Mouse (Mus musculus) brain, embryonic 14.5 days (tissue): ENCODE measurements around the gene Sim2.

Experiments
- CTCF ChIP-seq: fragments of 200-500 bp; IDR thresholded peaks from 2 replicates; pipeline ENCODE4 v1.5.1; 2012; ENCODE audit warnings: inconsistent platforms, mild to moderate bottlenecking, moderate library complexity, borderline replicate concordance; ENCODE audit not compliant: insufficient read depth, insufficient read length; ENCODE audit errors: extremely low read depth
- POLR2A ChIP-seq: fragments of 200-500 bp; IDR thresholded peaks from 2 replicates; pipeline ENCODE4 v1.6.1; 2012; ENCODE audit warnings: mild to moderate bottlenecking, inconsistent platforms, borderline replicate concordance; ENCODE audit not compliant: poor library complexity, insufficient read depth, insufficient read length, severe bottlenecking; ENCODE audit errors: extremely low read depth

GRCm38 (mm10) chr16:94097724-94098455 is 13.2 kb downstream of the Sim2 start:
- no peak for TF ChIP-seq CTCF
- no peak for TF ChIP-seq POLR2A
